Mouse (Mus musculus): Measurements from ENCODE around the gene Dus4l. TPM values are rescaled to one million over a fixed set of nuclear protein-coding genes. Genes with fewer than 3 reads are reported as not detected.
A peak's percentile ranks its signal among the peaks of the same experiment; 100 is the strongest.

The Dus4l gene
- polyA plus RNA-seq (2015; fragmentation: Nextera tagmentation; extraction: Ambion mirVana) = 11.2 and 12.9 TPM in 2 replicates

DNA sequence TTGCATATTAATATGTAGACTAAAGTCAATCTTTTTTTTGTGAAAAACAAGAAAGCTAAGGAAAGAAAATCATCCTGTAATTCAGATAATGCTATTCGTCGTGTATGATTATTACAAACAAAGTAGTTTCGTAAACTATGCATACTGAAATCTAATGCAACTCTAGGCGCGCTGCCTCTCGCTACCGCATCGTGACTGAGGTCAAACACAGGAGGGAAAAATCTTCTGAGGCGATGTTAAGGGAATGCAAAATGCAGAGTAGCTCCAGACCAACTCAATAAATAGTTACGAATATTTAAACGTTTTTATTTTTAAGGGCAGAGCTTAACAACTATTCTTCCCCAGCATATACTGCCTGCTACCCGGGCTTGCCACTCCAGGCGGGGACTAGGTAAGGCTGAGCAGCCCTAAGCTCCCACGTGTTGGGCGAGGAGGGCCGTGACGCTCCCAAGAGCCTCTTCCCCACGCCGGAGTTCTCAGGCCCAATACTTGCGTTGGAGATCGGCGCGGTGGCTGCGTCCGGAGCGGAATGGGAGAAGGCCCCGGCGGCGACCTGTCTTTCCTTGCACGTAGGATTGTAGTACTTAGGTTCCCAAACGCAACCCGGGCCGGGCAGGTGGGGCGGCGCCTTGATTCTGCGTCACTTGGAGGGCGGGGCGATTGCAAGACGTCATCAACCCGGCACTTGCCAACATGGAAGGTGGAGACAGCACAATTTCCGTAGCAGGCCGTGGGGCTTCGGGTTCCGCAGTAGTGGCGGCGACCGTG, at the start of gene Dus4l, which contains the start of gene Cog5:
Gene Dus4l (minus strand): TSS at position 630 of the 768 bp plus-strand sequence.
Gene Cog5 (plus strand): TSS at position 673 of the 768 bp plus-strand sequence.
- Histone ChIP-seq H3K27me3 (no peaks in the 10 kb centered on the region), H3K4me2 (peak within 1 kb of the TSS; percentile 80), H3K9me3 (replicated peaks) (no peaks in the 10 kb centered on the region), H3K4me3 (peak within 1 kb of the TSS; percentile 87), H3K9ac (peak within 1 kb of the TSS; percentile 83), H3K36me3 (ENCODE audit: poor library complexity, severe bottlenecking) (no peaks in the 10 kb centered on the region), H3K27ac (peak within 1 kb of the TSS; percentile 28), H3K4me1 (peaks cover 10% of the 10 kb centered on the region)
- WGBS = under 1% methylated on average over 47 of the region's 47 CpGs
- peak; percentile 98 for ATAC-seq

- H3K36me3 ChIP-seq (ENCODE audit: poor library complexity, severe bottlenecking) = no peaks in the 10 kb centered on the region
- no peaks in the 10 kb centered on the region for H3K9me3 ChIP-seq (replicated peaks)
- H3K4me2 ChIP-seq = no peak overlapping the region
- no peak for ATAC-seq
- H3K4me1 ChIP-seq = no peaks in the 10 kb centered on the region
- no peaks in the 10 kb centered on the region for H3K27me3 ChIP-seq
- no peak overlapping the region for H3K9ac ChIP-seq
- no peak overlapping the region for H3K4me3 ChIP-seq
- no peak overlapping the region for H3K27ac ChIP-seq
- 77% methylated on average over 6 of the region's 6 CpGs for WGBS
These were observed 49.3 kb upstream of the Dus4l start for GRCm38 (mm10) chr12:31703904-31704303.

DNA sequence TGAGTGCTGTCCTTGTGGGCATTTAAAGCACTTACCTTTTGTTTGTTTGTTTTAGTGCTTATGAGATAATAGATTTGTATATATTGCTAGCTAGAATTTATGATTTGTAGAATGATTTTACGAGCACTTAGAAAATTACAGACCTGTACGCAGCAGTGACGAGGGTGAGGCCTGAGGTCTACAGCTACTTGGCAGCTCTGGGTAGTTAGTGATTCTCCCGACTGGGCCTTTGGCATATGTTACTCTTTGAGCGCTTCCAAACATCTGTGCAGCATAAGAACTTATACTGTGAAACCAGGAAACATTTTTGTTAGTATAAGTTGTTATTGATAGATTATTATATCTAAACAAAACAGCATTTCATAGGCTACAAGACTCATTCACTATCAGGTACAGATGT, 46.8 kb upstream of the Dus4l start:
- Histone ChIP-seq H3K4me1 (no peaks in the 10 kb centered on the region), H3K9ac (no peak overlapping the region), H3K9me3 (replicated peaks) (peaks cover 8% of the 10 kb centered on the region; the same call in 1 of the 2 replicates), H3K27me3 (no peaks in the 10 kb centered on the region), H3K4me2 (no peak overlapping the region), H3K4me3 (no peak overlapping the region), H3K36me3 (ENCODE audit: poor library complexity, severe bottlenecking) (peaks cover 10% of the 10 kb centered on the region), H3K27ac (no peak overlapping the region)
- no peak for ATAC-seq
- 89% methylated on average over 5 of the region's 5 CpGs for WGBS

GRCm38 (mm10) chr12:31700623-31701347, 46.2 kb upstream of the Dus4l start:
- Histone ChIP-seq H3K4me3 (no peak overlapping the region), H3K4me2 (no peak overlapping the region), H3K9me3 (replicated peaks) (peaks cover 8% of the 10 kb centered on the region; the same call in 1 of the 2 replicates), H3K9ac (no peak overlapping the region), H3K36me3 (ENCODE audit: poor library complexity, severe bottlenecking) (peaks cover 10% of the 10 kb centered on the region), H3K4me1 (no peaks in the 10 kb centered on the region), H3K27me3 (no peaks in the 10 kb centered on the region), H3K27ac (no peak overlapping the region)
- WGBS = 69% methylated on average over 5 of the region's 5 CpGs
- no peak for ATAC-seq

GRCm38 (mm10) chr12:31693278-31693677, 38.7 kb upstream of the Dus4l start:
- Histone ChIP-seq H3K4me1 (no peaks in the 10 kb centered on the region), H3K9ac (no peak overlapping the region), H3K4me3 (no peak overlapping the region), H3K36me3 (ENCODE audit: poor library complexity, severe bottlenecking) (peaks cover 10% of the 10 kb centered on the region), H3K4me2 (no peak overlapping the region), H3K27me3 (no peaks in the 10 kb centered on the region), H3K27ac (no peak overlapping the region), H3K9me3 (replicated peaks) (peaks cover 8% of the 10 kb centered on the region; the same call in 1 of the 2 replicates)
- no peak for ATAC-seq
- 92% methylated on average over 1 of the region's 1 CpGs for WGBS

DNA sequence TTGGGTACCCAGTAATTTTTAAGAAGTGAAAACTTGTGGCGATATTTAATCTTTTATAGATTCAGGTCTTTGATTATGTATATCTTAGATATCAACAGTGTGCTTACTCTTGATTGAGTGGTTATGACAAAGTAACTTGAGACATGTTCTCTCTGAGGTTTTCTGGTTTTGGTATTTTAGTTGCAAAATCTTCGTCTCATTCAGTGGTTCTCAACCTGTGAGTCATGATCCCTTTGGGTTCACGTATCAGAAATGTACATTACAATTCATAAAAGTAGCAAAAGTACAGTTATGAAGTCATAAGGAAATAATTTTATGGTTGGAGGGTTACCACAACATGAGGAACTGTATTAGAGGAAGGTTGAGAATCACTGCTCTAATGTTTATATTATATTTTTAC, 32.1 kb upstream of the Dus4l start:
- no peak overlapping the region for H3K4me2 ChIP-seq
- 96% methylated on average over 3 of the region's 3 CpGs for WGBS
- H3K9me3 ChIP-seq (replicated peaks) = no peaks in the 10 kb centered on the region
- H3K4me1 ChIP-seq = no peaks in the 10 kb centered on the region
- no peaks in the 10 kb centered on the region for H3K27me3 ChIP-seq
- no peak overlapping the region for H3K27ac ChIP-seq
- no peak overlapping the region for H3K4me3 ChIP-seq
- H3K9ac ChIP-seq = no peak overlapping the region
- H3K36me3 ChIP-seq (ENCODE audit: poor library complexity, severe bottlenecking) = no peaks in the 10 kb centered on the region
- no peak for ATAC-seq

DNA sequence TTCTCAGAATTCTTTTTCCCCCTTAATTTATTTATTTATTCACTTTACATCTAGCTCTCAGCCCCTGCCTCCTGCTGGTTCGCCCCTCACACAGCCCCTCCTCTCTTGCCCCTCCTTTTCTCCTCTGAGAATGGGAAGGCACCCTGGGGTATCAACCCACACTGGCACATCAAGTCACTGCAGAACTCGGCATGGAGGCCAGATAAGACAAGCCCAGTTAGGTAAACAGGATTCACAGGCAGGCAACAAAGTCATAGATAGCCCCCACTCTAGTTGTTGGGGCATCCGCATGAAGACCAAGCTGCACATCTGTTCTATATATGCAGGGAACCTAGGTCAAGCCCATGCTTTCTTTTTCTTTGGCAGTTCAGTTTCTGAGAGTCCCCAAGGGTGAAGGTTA, 12.6 kb upstream of the Dus4l start:
- no peaks in the 10 kb centered on the region for H3K4me1 ChIP-seq
- H3K27ac ChIP-seq = no peak overlapping the region
- peaks cover 39% of the 10 kb centered on the region for H3K36me3 ChIP-seq (ENCODE audit: poor library complexity, severe bottlenecking)
- 69% methylated on average over 3 of the region's 3 CpGs for WGBS
- no peak overlapping the region for H3K4me2 ChIP-seq
- no peaks in the 10 kb centered on the region for H3K9me3 ChIP-seq (replicated peaks)
- no peak for ATAC-seq
- no peak overlapping the region for H3K4me3 ChIP-seq
- H3K9ac ChIP-seq = no peak overlapping the region
- H3K27me3 ChIP-seq = no peaks in the 10 kb centered on the region

DNA sequence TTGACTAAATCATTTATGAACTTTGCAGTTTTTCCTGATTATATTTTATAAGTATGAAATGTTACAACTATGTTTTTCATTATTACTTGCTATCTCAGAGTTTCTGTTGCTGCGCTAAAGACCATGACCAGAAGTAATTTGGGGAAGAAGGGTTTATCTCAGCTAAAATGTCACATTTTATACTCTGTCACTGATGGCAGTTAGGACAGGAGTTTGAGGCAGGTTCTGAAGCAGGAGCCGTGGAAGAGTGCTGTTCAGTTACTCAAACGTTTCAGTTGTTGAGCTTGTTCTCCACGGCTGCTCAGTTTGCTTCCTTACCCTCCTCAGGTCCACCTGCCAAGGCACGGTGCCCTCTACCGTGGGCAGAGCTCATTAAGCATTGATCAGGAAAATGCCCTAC, 11.4 kb upstream of the Dus4l start:
- Histone ChIP-seq H3K4me2 (no peak overlapping the region), H3K27me3 (no peaks in the 10 kb centered on the region), H3K36me3 (ENCODE audit: poor library complexity, severe bottlenecking) (peaks cover 32% of the 10 kb centered on the region), H3K4me1 (no peaks in the 10 kb centered on the region), H3K4me3 (no peak overlapping the region), H3K9ac (no peak overlapping the region), H3K9me3 (replicated peaks) (no peaks in the 10 kb centered on the region), H3K27ac (no peak overlapping the region)
- WGBS = 70% methylated on average over 6 of the region's 6 CpGs
- no peak for ATAC-seq

- WGBS = 98% methylated on average over 2 of the region's 2 CpGs
These were observed 2.2 kb upstream of the Dus4l start for GRCm38 (mm10) chr12:31656841-31657240.

GRCm38 (mm10) chr12:31654965-31655477, 395 bp upstream of the Dus4l start:
- H3K4me1 ChIP-seq = peaks cover 10% of the 10 kb centered on the region
- no peaks in the 10 kb centered on the region for H3K9me3 ChIP-seq (replicated peaks)
- peak overlapping the region; percentile 80 for H3K4me2 ChIP-seq
- H3K4me3 ChIP-seq = peak overlapping the region; percentile 87
- H3K9ac ChIP-seq = peak overlapping the region; percentile 83
- under 1% methylated on average over 29 of the region's 29 CpGs for WGBS
- H3K36me3 ChIP-seq (ENCODE audit: poor library complexity, severe bottlenecking) = no peaks in the 10 kb centered on the region
- H3K27me3 ChIP-seq = no peaks in the 10 kb centered on the region
- peak; percentile 68; the same call in 1 of the 2 replicates for ATAC-seq
- H3K27ac ChIP-seq = peak overlapping the region; percentile 25; the same call in 1 of the 2 replicates

More at GRCm38 (mm10) chr12:31656841-31657240, 2.2 kb upstream of the Dus4l start:
- H3K4me1 ChIP-seq = peaks cover 10% of the 10 kb centered on the region
- no peak overlapping the region for H3K4me2 ChIP-seq
- no peak overlapping the region for H3K27ac ChIP-seq
- H3K36me3 ChIP-seq (ENCODE audit: poor library complexity, severe bottlenecking) = no peaks in the 10 kb centered on the region
- H3K4me3 ChIP-seq = no peak overlapping the region
- H3K9ac ChIP-seq = no peak overlapping the region
- H3K9me3 ChIP-seq (replicated peaks) = no peaks in the 10 kb centered on the region
- no peaks in the 10 kb centered on the region for H3K27me3 ChIP-seq
- ATAC-seq = no peak

GRCm38 (mm10) chr12:31653611-31654010, 1.0 kb downstream of the Dus4l start:
- peak overlapping the region; percentile 20 for H3K4me2 ChIP-seq

GRCm38 (mm10) chr12:31635240-31635607, 19.4 kb downstream of the Dus4l start:
- no peak overlapping the region for H3K4me3 ChIP-seq
- 83% methylated on average over 3 of the region's 3 CpGs for WGBS
- no peaks in the 10 kb centered on the region for H3K27me3 ChIP-seq
- peak overlapping the region; percentile 76 for H3K4me2 ChIP-seq
- no peaks in the 10 kb centered on the region for H3K9me3 ChIP-seq (replicated peaks)
- ATAC-seq = no peak; the same call in 1 of the 2 replicates
- no peak overlapping the region for H3K27ac ChIP-seq
- peaks cover 8% of the 10 kb centered on the region for H3K4me1 ChIP-seq
- peaks cover 3% of the 10 kb centered on the region; the same call in 1 of the 2 replicates for H3K36me3 ChIP-seq (ENCODE audit: poor library complexity, severe bottlenecking)
- no peak overlapping the region for H3K9ac ChIP-seq

More at GRCm38 (mm10) chr12:31653611-31654010, 1.0 kb downstream of the Dus4l start:
- no peak for ATAC-seq
- Histone ChIP-seq H3K27me3 (no peaks in the 10 kb centered on the region), H3K9me3 (replicated peaks) (no peaks in the 10 kb centered on the region), H3K4me1 (peaks cover 10% of the 10 kb centered on the region), H3K4me3 (peak overlapping the region; percentile 87), H3K27ac (no peak overlapping the region), H3K36me3 (ENCODE audit: poor library complexity, severe bottlenecking) (no peaks in the 10 kb centered on the region), H3K9ac (no peak overlapping the region)
- WGBS = 78% methylated on average over 5 of the region's 5 CpGs
